In genomic region chr15:103170316-103170679, GRCm38 (mm10) we compare ENCODE assay signal across 8 mouse cellular contexts. TPM values are rescaled to one million over a fixed set of nuclear protein-coding genes. Genes with fewer than 3 reads are reported as not detected.
DNase-seq lines count a peak whose midpoint lies in the region; ATAC-seq lines count a peak whose summit lies in the region.

No protein-coding gene starts in this region.

- peak overlapping the region; percentile 52 for H3K4me3 ChIP-seq in kidney, embryonic 14.5 days (ENCODE audit: low read length)
- H3K4me3 ChIP-seq in brown adipose tissue, adult 24 weeks (ENCODE audit: insufficient read depth, low read depth, low read length), result peak overlapping the region; percentile 62; the same call in 1 of the 2 replicates
- H3K4me3 ChIP-seq in hindbrain, embryonic 16.5 days (ENCODE audit: low read length), result peak overlapping the region; percentile 4; the same call in 1 of the 2 replicates
- peak overlapping the region; percentile 9 for H3K4me3 ChIP-seq in midbrain, embryonic 16.5 days (ENCODE audit: low read depth, low read length)

- peaks cover 21% of the 10 kb centered on the region for H3K27me3 ChIP-seq in kidney, embryonic 14.5 days (ENCODE audit: control insufficient read depth, insufficient read depth, low read length)
- H3K27me3 ChIP-seq in hindbrain, embryonic 16.5 days (replicated peaks; ENCODE audit: control insufficient read depth, insufficient read depth, low read length), result peaks cover 45% of the 10 kb centered on the region
- H3K27me3 ChIP-seq in midbrain, embryonic 16.5 days (ENCODE audit: control insufficient read depth, insufficient read depth, low read depth, low read length), result peaks cover 71% of the 10 kb centered on the region

- peak overlapping the region; percentile 64 for H3K27ac ChIP-seq in kidney, embryonic 14.5 days (ENCODE audit: low read depth, low read length)
- no peak overlapping the region for H3K27ac ChIP-seq in brown adipose tissue, adult 24 weeks (replicated peaks; ENCODE audit: low read depth, low read length)
- no peak overlapping the region for H3K27ac ChIP-seq in hindbrain, embryonic 16.5 days (ENCODE audit: low read depth, low read length)
- no peak overlapping the region for H3K27ac ChIP-seq in midbrain, embryonic 16.5 days (ENCODE audit: low read length)

- H3K4me1 ChIP-seq in kidney, embryonic 14.5 days (ENCODE audit: control insufficient read depth, insufficient read depth, low read length), result peaks cover 48% of the 10 kb centered on the region
- H3K4me1 ChIP-seq in brown adipose tissue, adult 24 weeks (ENCODE audit: control insufficient read depth, insufficient read depth, insufficient read length, low read length), result no peaks in the 10 kb centered on the region
- H3K4me1 ChIP-seq in hindbrain, embryonic 16.5 days (ENCODE audit: control insufficient read depth, insufficient read depth, low read depth, low read length), result peaks cover 18% of the 10 kb centered on the region
- peaks cover 19% of the 10 kb centered on the region for H3K4me1 ChIP-seq in midbrain, embryonic 16.5 days (ENCODE audit: control insufficient read depth, insufficient read depth, low read length)

- peak overlapping the region; percentile 63 for H3K9ac ChIP-seq in kidney, embryonic 14.5 days (ENCODE audit: low read depth, low read length)
- peak overlapping the region; percentile 43 for H3K9ac ChIP-seq in hindbrain, embryonic 16.5 days (ENCODE audit: low read depth, low read length)
- no peak overlapping the region; the same call in 1 of the 2 replicates for H3K9ac ChIP-seq in midbrain, embryonic 16.5 days (ENCODE audit: low read depth, low read length)

- H3K4me2 ChIP-seq in kidney, embryonic 14.5 days (replicated peaks; ENCODE audit: low read depth, low read length), result peak overlapping the region; percentile 95
- peak overlapping the region; percentile 97 for H3K4me2 ChIP-seq in hindbrain, embryonic 16.5 days (ENCODE audit: low read length)
- H3K4me2 ChIP-seq in midbrain, embryonic 16.5 days (ENCODE audit: low read length), result peak overlapping the region; percentile 96

- 12% methylated on average over 15 of the region's 16 CpGs for WGBS in kidney, embryonic 14.5 days
- 8% methylated on average over 13 of the region's 16 CpGs for WGBS in hindbrain, embryonic 16.5 days
- 6% methylated on average over 14 of the region's 16 CpGs for WGBS in midbrain, embryonic 16.5 days

- no peaks in the 10 kb centered on the region for H3K36me3 ChIP-seq in kidney, embryonic 14.5 days (ENCODE audit: control insufficient read depth, insufficient read depth, low read length)
- H3K36me3 ChIP-seq in hindbrain, embryonic 16.5 days (ENCODE audit: control insufficient read depth, insufficient read depth, low read length), result no peaks in the 10 kb centered on the region
- H3K36me3 ChIP-seq in midbrain, embryonic 16.5 days (ENCODE audit: control insufficient read depth, insufficient read depth, low read length), result no peaks in the 10 kb centered on the region

- H3K9me3 ChIP-seq in kidney, embryonic 14.5 days (ENCODE audit: control insufficient read depth, low read length), result no peaks in the 10 kb centered on the region
- H3K9me3 ChIP-seq in hindbrain, embryonic 16.5 days (ENCODE audit: control insufficient read depth, low read length), result no peaks in the 10 kb centered on the region
- H3K9me3 ChIP-seq in midbrain, embryonic 16.5 days (replicated peaks; ENCODE audit: control insufficient read depth, low read length, poor library complexity, severe bottlenecking), result no peaks in the 10 kb centered on the region

- ATAC-seq in kidney, embryonic 14.5 days (ENCODE audit: low FRiP score, low TSS enrichment), result no peak
- no peak for ATAC-seq in hindbrain, embryonic 16.5 days
- no peak for ATAC-seq in midbrain, embryonic 16.5 days

- no peak for DNase-seq in kidney, adult 11 months
- DNase-seq in ovary, postnatal 14 days (ENCODE audit: low spot score), result no peak
- DNase-seq in right cerebral cortex, postnatal 25 days, result no peak
- DNase-seq in cerebellum, postnatal 4 days (ENCODE audit: low spot score in 2 of 2), result no peak

RNA-seq across cellular contexts. Expression of gene Smug1, which starts 3.4 kb away (rescaled TPM):
- 11.5 and 19.5 TPM in 2 replicates for polyA plus RNA-seq in kidney, embryonic 14.5 days (2014; fragmentation: Nextera tagmentation; extraction: Ambion mirVana)
- polyA plus RNA-seq in brown adipose tissue, adult 24 weeks (2012; ENCODE audit: insufficient read depth, insufficient read length, missing spikeins), result 6.3 and 10.1 TPM in 2 replicates
- polyA plus RNA-seq in hindbrain, embryonic 16.5 days (2015; fragmentation: Nextera tagmentation; extraction: Ambion mirVana), result 25.1 and 29.1 TPM in 2 replicates
- polyA plus RNA-seq in midbrain, embryonic 16.5 days (2015; fragmentation: Nextera tagmentation; extraction: Ambion mirVana), result 24.3 and 25.5 TPM in 2 replicates

Comparison
In these comparisons a context has a peak if more than half of its experiments do, and no peak if none do; other contexts are left out.
1. H3K4me3 ChIP-seq: peak in every context shown above with its lines; median percentile 62 in brown adipose tissue, adult 24 weeks; 52 in kidney, embryonic 14.5 days; 9 in midbrain, embryonic 16.5 days; 4 in hindbrain, embryonic 16.5 days.